Mouse (Mus musculus): ENCODE results near the gene Nampt. TPM values are rescaled to one million over a fixed set of nuclear protein-coding genes. Genes with fewer than 3 reads are reported as not detected.

Gene Nampt
- polyA plus RNA-seq, 2 experiments: 15.8 to 18.4 TPM

DNA sequence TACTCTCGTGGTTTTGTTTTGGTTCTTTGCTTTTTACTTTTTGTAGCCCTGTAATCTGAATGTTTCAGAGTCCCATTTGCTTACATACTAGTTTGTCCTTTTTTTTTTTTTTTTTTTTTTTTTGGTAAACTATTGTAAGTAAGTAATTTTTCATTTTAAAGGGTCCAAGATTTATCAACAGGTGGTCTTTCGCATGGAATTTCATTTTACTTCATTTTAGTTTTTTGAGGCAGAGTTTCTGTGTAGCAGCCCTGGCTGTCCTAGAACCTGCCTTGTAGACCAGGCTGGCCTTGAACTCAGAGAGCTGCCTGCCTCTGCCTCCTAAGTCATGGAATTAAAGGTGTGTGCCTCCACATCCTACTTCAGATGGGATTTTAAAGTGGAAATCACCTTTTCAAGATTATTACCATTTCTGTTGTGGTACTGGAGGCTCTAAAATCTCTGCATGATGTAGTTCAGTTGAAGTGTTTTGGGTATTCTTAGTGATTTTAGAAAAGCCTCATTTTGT, 2.2 kb downstream of the Nampt start:
- peak overlapping the region; percentile 83 for H3K4me3 ChIP-seq (replicated peaks; ENCODE audit: low read length)
- no peaks in the 10 kb centered on the region for H3K27me3 ChIP-seq (ENCODE audit: control insufficient read depth, insufficient read depth, low read length)
- peak overlapping the region; percentile 62 for H3K4me2 ChIP-seq (replicated peaks; ENCODE audit: low read depth, low read length, severe bottlenecking)
- H3K9ac ChIP-seq (ENCODE audit: low read depth, low read length, severe bottlenecking): no peak overlapping the region
- no peaks in the 10 kb centered on the region for H3K9me3 ChIP-seq (ENCODE audit: control insufficient read depth, low read length)
- ATAC-seq (ENCODE audit: low FRiP score, low read depth) (no peak), DNase-seq (ENCODE audit: low spot score) (no peak)
- H3K4me1 ChIP-seq (ENCODE audit: control insufficient read depth, insufficient read depth, low read length): no peaks in the 10 kb centered on the region
- no peak for TF ChIP-seq POLR2A (IDR thresholded peaks at IDR 0.05; ENCODE audit: borderline replicate concordance, extremely low read depth, insufficient read depth, insufficient read length)
- H3K36me3 ChIP-seq (ENCODE audit: control insufficient read depth, insufficient read depth, low read length): no peaks in the 10 kb centered on the region
- 47% methylated on average over 2 of the region's 2 CpGs for WGBS
- no peak overlapping the region for H3K27ac ChIP-seq (replicated peaks; ENCODE audit: low read depth, low read length)

DNA sequence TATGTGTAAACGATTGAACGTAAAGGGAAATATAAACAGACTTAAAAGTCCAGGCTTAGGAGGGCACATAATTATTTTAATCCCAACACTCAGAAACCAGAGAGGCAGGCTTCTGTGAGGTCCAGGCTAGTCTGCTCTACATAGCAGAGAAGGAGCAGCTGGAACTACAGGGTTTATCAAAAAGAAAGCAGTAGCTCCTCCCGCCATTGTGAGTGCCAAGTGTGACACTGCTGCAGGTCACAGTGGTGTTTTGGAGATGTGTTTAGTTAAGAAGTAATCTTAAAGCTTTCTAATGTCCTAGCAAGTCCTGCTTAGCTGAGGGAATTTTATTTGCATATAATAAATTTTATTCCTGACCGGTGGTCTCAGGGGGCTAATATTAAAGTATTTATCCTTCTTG, 2.7 kb downstream of the Nampt start:
- Histone ChIP-seq H3K4me3 (replicated peaks; ENCODE audit: low read length) (no peak overlapping the region), H3K36me3 (ENCODE audit: control insufficient read depth, insufficient read depth, low read length) (no peaks in the 10 kb centered on the region), H3K9me3 (ENCODE audit: control insufficient read depth, low read length) (no peaks in the 10 kb centered on the region), H3K27ac (replicated peaks; ENCODE audit: low read depth, low read length) (no peak overlapping the region), H3K4me2 (replicated peaks; ENCODE audit: low read depth, low read length, severe bottlenecking) (no peak overlapping the region), H3K27me3 (ENCODE audit: control insufficient read depth, insufficient read depth, low read length) (no peaks in the 10 kb centered on the region), H3K4me1 (ENCODE audit: control insufficient read depth, insufficient read depth, low read length) (no peaks in the 10 kb centered on the region), H3K9ac (ENCODE audit: low read depth, low read length, severe bottlenecking) (no peak overlapping the region)
- ATAC-seq (ENCODE audit: low FRiP score, low read depth) (no peak), DNase-seq (ENCODE audit: low spot score) (no peak)
- no peak for TF ChIP-seq POLR2A (IDR thresholded peaks at IDR 0.05; ENCODE audit: borderline replicate concordance, extremely low read depth, insufficient read depth, insufficient read length)
- WGBS: 69% methylated on average over 4 of the region's 4 CpGs

DNA sequence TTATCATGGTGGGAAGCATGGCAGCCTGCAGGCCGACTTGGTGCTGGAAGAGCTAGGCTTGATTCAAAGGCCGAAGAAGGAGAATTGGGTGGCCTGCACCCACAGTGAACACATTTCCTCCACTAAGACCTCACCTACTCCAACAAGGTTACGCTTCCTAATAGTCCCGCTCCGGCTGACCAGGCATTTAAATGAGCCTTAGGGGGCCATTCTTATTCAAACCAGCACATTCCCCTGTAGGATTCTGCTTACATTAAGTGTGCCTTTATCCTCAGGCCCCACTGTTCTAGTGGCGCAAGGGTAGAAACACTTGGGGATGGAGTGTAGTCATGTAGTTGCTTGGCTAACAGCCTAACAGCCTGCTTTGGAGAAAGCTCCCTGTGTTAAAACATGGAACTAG, 5.2 kb downstream of the Nampt start:
- WGBS: 86% methylated on average over 6 of the region's 6 CpGs
- H3K36me3 ChIP-seq (ENCODE audit: control insufficient read depth, insufficient read depth, low read length): no peaks in the 10 kb centered on the region
- no peak overlapping the region for H3K4me3 ChIP-seq (replicated peaks; ENCODE audit: low read length)
- ATAC-seq (ENCODE audit: low FRiP score, low read depth): no peak
- H3K9ac ChIP-seq (ENCODE audit: low read depth, low read length, severe bottlenecking): no peak overlapping the region
- no peaks in the 10 kb centered on the region for H3K9me3 ChIP-seq (ENCODE audit: control insufficient read depth, low read length)
- no peak overlapping the region for H3K4me2 ChIP-seq (replicated peaks; ENCODE audit: low read depth, low read length, severe bottlenecking)
- no peaks in the 10 kb centered on the region for H3K27me3 ChIP-seq (ENCODE audit: control insufficient read depth, insufficient read depth, low read length)
- no peaks in the 10 kb centered on the region for H3K4me1 ChIP-seq (ENCODE audit: control insufficient read depth, insufficient read depth, low read length)
- no peak for DNase-seq (ENCODE audit: low spot score)
- no peak overlapping the region for H3K27ac ChIP-seq (replicated peaks; ENCODE audit: low read depth, low read length)
- no peak for TF ChIP-seq POLR2A (IDR thresholded peaks at IDR 0.05; ENCODE audit: borderline replicate concordance, extremely low read depth, insufficient read depth, insufficient read length)

DNA sequence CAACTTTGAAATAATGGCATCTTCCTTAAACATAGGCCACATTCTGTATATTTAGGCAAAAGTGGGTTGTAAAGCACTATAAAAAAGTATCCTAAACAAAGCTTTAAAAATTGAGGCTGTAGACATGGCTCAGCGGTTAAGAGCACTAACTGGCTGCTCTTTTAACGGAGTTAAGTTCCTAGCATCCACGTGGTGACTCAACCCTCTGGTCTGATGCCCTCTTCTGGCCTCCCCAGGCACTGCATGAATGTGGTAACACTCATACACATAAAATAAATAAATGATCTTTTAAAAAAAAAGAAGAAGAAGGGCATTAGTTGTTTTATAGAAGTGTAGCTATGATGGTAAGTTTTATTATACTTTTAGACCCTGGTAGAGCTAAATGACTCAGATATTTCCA, 7.6 kb downstream of the Nampt start:
- DNase-seq (ENCODE audit: low spot score): peak; percentile 20
- H3K27ac ChIP-seq (replicated peaks; ENCODE audit: low read depth, low read length): no peak overlapping the region
- WGBS: 28% methylated on average over 3 of the region's 3 CpGs

DNA sequence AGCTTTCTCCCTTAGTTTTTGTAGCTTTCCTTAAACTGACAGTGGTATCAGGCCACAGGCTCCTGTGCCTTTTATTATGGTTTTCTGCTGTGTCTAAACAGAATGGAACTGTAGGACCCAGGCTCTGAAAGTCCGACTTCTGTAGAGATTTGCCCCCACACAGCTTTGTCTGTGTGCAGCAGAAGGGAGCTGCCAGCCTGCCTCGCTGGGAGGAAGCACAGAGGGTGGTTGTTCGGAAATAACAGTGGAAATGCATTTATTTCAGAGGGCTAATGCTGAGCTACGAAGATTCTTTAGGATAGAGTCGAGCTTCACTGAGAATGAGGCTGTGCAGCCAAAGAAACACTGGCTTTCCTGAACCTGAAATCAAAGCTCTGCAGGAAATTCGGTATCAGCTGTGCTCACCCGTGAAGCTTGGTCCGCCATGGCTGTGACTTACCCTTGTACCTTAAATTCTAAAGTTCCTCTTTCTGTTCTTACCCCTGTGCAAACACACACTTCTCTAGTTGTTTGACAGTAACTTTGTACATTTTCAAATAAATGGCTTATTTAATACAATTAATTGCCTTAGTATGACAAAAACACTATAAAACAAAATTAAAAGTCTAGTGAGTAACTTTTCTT, 8.9 kb downstream of the Nampt start:
- Histone ChIP-seq H3K4me1 (ENCODE audit: control insufficient read depth, insufficient read depth, low read length) (no peaks in the 10 kb centered on the region), H3K4me2 (replicated peaks; ENCODE audit: low read depth, low read length, severe bottlenecking) (no peak overlapping the region), H3K36me3 (ENCODE audit: control insufficient read depth, insufficient read depth, low read length) (peaks cover 4% of the 10 kb centered on the region; the same call in 1 of the 2 replicates), H3K27me3 (ENCODE audit: control insufficient read depth, insufficient read depth, low read length) (no peaks in the 10 kb centered on the region), H3K4me3 (replicated peaks; ENCODE audit: low read length) (no peak overlapping the region), H3K9me3 (ENCODE audit: control insufficient read depth, low read length) (no peaks in the 10 kb centered on the region), H3K9ac (ENCODE audit: low read depth, low read length, severe bottlenecking) (no peak overlapping the region), H3K27ac (replicated peaks; ENCODE audit: low read depth, low read length) (no peak overlapping the region)
- ATAC-seq (ENCODE audit: low FRiP score, low read depth) (no peak), DNase-seq (ENCODE audit: low spot score) (no peak)
- 79% methylated on average over 8 of the region's 8 CpGs for WGBS
- no peak for TF ChIP-seq POLR2A (IDR thresholded peaks at IDR 0.05; ENCODE audit: borderline replicate concordance, extremely low read depth, insufficient read depth, insufficient read length)

More for the DNA sequence above, 7.6 kb downstream of the Nampt start:
- no peak for ATAC-seq (ENCODE audit: low FRiP score, low read depth)
- TF ChIP-seq POLR2A (IDR thresholded peaks at IDR 0.05; ENCODE audit: borderline replicate concordance, extremely low read depth, insufficient read depth, insufficient read length): no peak
- no peak overlapping the region for H3K4me3 ChIP-seq (replicated peaks; ENCODE audit: low read length)
- H3K4me1 ChIP-seq (ENCODE audit: control insufficient read depth, insufficient read depth, low read length): no peaks in the 10 kb centered on the region
- no peaks in the 10 kb centered on the region for H3K9me3 ChIP-seq (ENCODE audit: control insufficient read depth, low read length)
- H3K36me3 ChIP-seq (ENCODE audit: control insufficient read depth, insufficient read depth, low read length): no peaks in the 10 kb centered on the region
- H3K27me3 ChIP-seq (ENCODE audit: control insufficient read depth, insufficient read depth, low read length): no peaks in the 10 kb centered on the region
- H3K9ac ChIP-seq (ENCODE audit: low read depth, low read length, severe bottlenecking): no peak overlapping the region
- no peak overlapping the region for H3K4me2 ChIP-seq (replicated peaks; ENCODE audit: low read depth, low read length, severe bottlenecking)
